Mouse (Mus musculus) hindbrain, embryonic 13.5 days (tissue): Measurements from ENCODE around the gene Ltv1. TPM values are rescaled to one million over a fixed set of nuclear protein-coding genes. Genes with fewer than 3 reads are reported as not detected.

Experiments used
- ATAC-seq: fragments of 200-750 bp; cut with Nextera tagmentation; 2 replicates; pipeline ENCODE4 v1.8.0; 2017; ENCODE audit warnings: moderate TSS enrichment; ENCODE audit not compliant: low FRiP score
- H3K27ac ChIP-seq: fragments of 300-500 bp; sonication (generic); 2 replicates; pipeline ENCODE4 v1.5.1; 2015; ENCODE audit warnings: inconsistent platforms, mild to moderate bottlenecking, moderate library complexity
- H3K27me3 ChIP-seq: fragments of 300-500 bp; sonication (generic); 2 replicates; pipeline ENCODE4 v1.6.1; 2015; ENCODE audit warnings: mild to moderate bottlenecking, inconsistent platforms
- H3K36me3 ChIP-seq: fragments of 300-500 bp; sonication (generic); 2 replicates; pipeline ENCODE4 v1.6.1; 2015; ENCODE audit warnings: mild to moderate bottlenecking, inconsistent platforms
- H3K4me1 ChIP-seq: fragments of 300-500 bp; sonication (generic); replicated peaks from 2 replicates; pipeline ENCODE4 v1.6.1; 2015; ENCODE audit warnings: inconsistent platforms
- H3K4me2 ChIP-seq: fragments of 300-500 bp; sonication (generic); 2 replicates; pipeline ENCODE4 v1.6.1; 2015; ENCODE audit warnings: inconsistent platforms, mild to moderate bottlenecking, moderate library complexity
- H3K4me3 ChIP-seq: fragments of 300-500 bp; sonication (generic); 2 replicates; pipeline ENCODE4 v1.5.1; 2015; ENCODE audit warnings: mild to moderate bottlenecking, inconsistent platforms
- H3K9ac ChIP-seq: fragments of 300-500 bp; sonication (generic); 2 replicates; pipeline ENCODE4 v1.6.1; 2015; ENCODE audit warnings: mild to moderate bottlenecking, inconsistent platforms
- H3K9me3 ChIP-seq: fragments of 300-500 bp; sonication (generic); 2 replicates; pipeline ENCODE4 v1.6.1; 2016; ENCODE audit warnings: inconsistent platforms
- WGBS: fragments of 180-500 bp; shearing (Covaris S2); methylation state at CpG from one replicate; pipeline ENCODE4 v1.1.7; 2015; 5-methylcytosine and 5-hydroxymethylcytosine counted together
- polyA plus RNA-seq: library from polyadenylated mRNA; unstranded; fragments of >200 nt; fragmentation: Nextera tagmentation; extraction: Ambion mirVana; gene quantifications from 2 replicates; pipeline ENCODE4 v1.2.1, GENCODE M21; 2015

Ltv1 gene
- polyA plus RNA-seq, 1 experiment from 2014 or later, result 36.5 TPM

GRCm38 (mm10) chr10:13184170-13184766, 8.7 kb downstream of the Ltv1 start:
- ATAC-seq, result no peak
- H3K9me3 ChIP-seq, result no peaks in the 10 kb centered on the region
- H3K4me2 ChIP-seq, result no peak overlapping the region
- H3K4me3 ChIP-seq, result no peak overlapping the region
- 95% methylated on average over 4 of the region's 4 CpGs for WGBS
- H3K27me3 ChIP-seq, result no peaks in the 10 kb centered on the region
- no peak overlapping the region for H3K9ac ChIP-seq
- peaks cover 89% of the 10 kb centered on the region for H3K36me3 ChIP-seq
- no peak overlapping the region for H3K27ac ChIP-seq
- no peaks in the 10 kb centered on the region for H3K4me1 ChIP-seq

- Histone ChIP-seq H3K9me3 (no peaks in the 10 kb centered on the region), H3K36me3 (peaks cover 87% of the 10 kb centered on the region), H3K9ac (no peak overlapping the region), H3K4me2 (no peak overlapping the region), H3K4me3 (no peak overlapping the region), H3K4me1 (no peaks in the 10 kb centered on the region), H3K27ac (no peak overlapping the region), H3K27me3 (no peaks in the 10 kb centered on the region)
- ATAC-seq, result no peak
- 90% methylated on average over 7 of the region's 7 CpGs for WGBS
Measured at GRCm38 (mm10) chr10:13180211-13180610, 12.8 kb downstream of the Ltv1 start.

GRCm38 (mm10) chr10:13177973-13178624, 14.9 kb downstream of the Ltv1 start, which contains the start of gene Zc2hc1b:
TSS of gene Zc2hc1b (minus strand) at chr10:13178023.
- no peak for ATAC-seq
- Histone ChIP-seq H3K36me3 (peaks cover 70% of the 10 kb centered on the region), H3K4me3 (no peak within 1 kb of the TSS), H3K9ac (no peak within 1 kb of the TSS), H3K9me3 (no peaks in the 10 kb centered on the region), H3K4me2 (no peak within 1 kb of the TSS), H3K27ac (no peak within 1 kb of the TSS), H3K27me3 (no peaks in the 10 kb centered on the region), H3K4me1 (peaks cover under 1% of the 10 kb centered on the region; the same call in 1 of the 2 replicates)
- 65% methylated on average over 7 of the region's 7 CpGs for WGBS

GRCm38 (mm10) chr10:13175866-13176265, 17.1 kb downstream of the Ltv1 start:
- Histone ChIP-seq H3K27me3 (no peaks in the 10 kb centered on the region), H3K4me1 (peaks cover 14% of the 10 kb centered on the region), H3K4me2 (no peak overlapping the region), H3K9ac (no peak overlapping the region), H3K4me3 (no peak overlapping the region), H3K36me3 (peaks cover 49% of the 10 kb centered on the region), H3K9me3 (no peaks in the 10 kb centered on the region), H3K27ac (no peak overlapping the region)
- no peak for ATAC-seq
- 94% methylated on average over 7 of the region's 7 CpGs for WGBS

- ATAC-seq, result no peak
- H3K4me1 ChIP-seq, result peaks cover 18% of the 10 kb centered on the region
- no peaks in the 10 kb centered on the region for H3K9me3 ChIP-seq
- H3K27me3 ChIP-seq, result no peaks in the 10 kb centered on the region
- WGBS, result 66% methylated on average over 10 of the region's 10 CpGs
- H3K4me2 ChIP-seq, result no peak overlapping the region
- peak overlapping the region; percentile 43; the same call in 1 of the 2 replicates for H3K9ac ChIP-seq
- peaks cover 19% of the 10 kb centered on the region for H3K36me3 ChIP-seq
- no peak overlapping the region for H3K4me3 ChIP-seq
- H3K27ac ChIP-seq, result no peak overlapping the region
Measured at GRCm38 (mm10) chr10:13172798-13173221, 20.2 kb downstream of the Ltv1 start.

- H3K27me3 ChIP-seq, result no peaks in the 10 kb centered on the region
- ATAC-seq, result 0 out of 2 replicates have a peak, but pooled peaks have one; percentile 13
- no peak overlapping the region for H3K27ac ChIP-seq
- no peak overlapping the region for H3K4me2 ChIP-seq
- no peak overlapping the region for H3K4me3 ChIP-seq
- no peak overlapping the region for H3K9ac ChIP-seq
- peaks cover 6% of the 10 kb centered on the region for H3K36me3 ChIP-seq
- 72% methylated on average over 2 of the region's 2 CpGs for WGBS
- H3K9me3 ChIP-seq, result no peaks in the 10 kb centered on the region
- H3K4me1 ChIP-seq, result peaks cover 18% of the 10 kb centered on the region
Measured at GRCm38 (mm10) chr10:13171461-13171860, 21.5 kb downstream of the Ltv1 start.

GRCm38 (mm10) chr10:13170739-13171448, 22.1 kb downstream of the Ltv1 start:
- Histone ChIP-seq H3K9ac (no peak overlapping the region), H3K9me3 (no peaks in the 10 kb centered on the region), H3K4me2 (no peak overlapping the region), H3K36me3 (0 out of 2 replicates have a peak, but pooled peaks cover under 1% of the 10 kb centered on the region), H3K27me3 (no peaks in the 10 kb centered on the region), H3K27ac (no peak overlapping the region), H3K4me1 (peaks cover 18% of the 10 kb centered on the region), H3K4me3 (no peak overlapping the region)
- WGBS, result 42% methylated on average over 12 of the region's 12 CpGs
- peak; percentile 85 for ATAC-seq

- ATAC-seq, result no peak
- WGBS, result 91% methylated on average over 5 of the region's 5 CpGs
Measured at GRCm38 (mm10) chr10:13168461-13168860, 24.5 kb downstream of the Ltv1 start.

GRCm38 (mm10) chr10:13162031-13162430, 30.9 kb downstream of the Ltv1 start:
- no peak for ATAC-seq
- no peak overlapping the region for H3K9ac ChIP-seq
- no peak overlapping the region for H3K27ac ChIP-seq
- 87% methylated on average over 4 of the region's 4 CpGs for WGBS
- H3K36me3 ChIP-seq, result no peaks in the 10 kb centered on the region
- H3K4me3 ChIP-seq, result no peak overlapping the region
- no peaks in the 10 kb centered on the region for H3K27me3 ChIP-seq
- 0 out of 2 replicates have a peak, but pooled peaks cover 7% of the 10 kb centered on the region for H3K9me3 ChIP-seq
- H3K4me2 ChIP-seq, result no peak overlapping the region
- H3K4me1 ChIP-seq, result no peaks in the 10 kb centered on the region

More at GRCm38 (mm10) chr10:13168461-13168860, 24.5 kb downstream of the Ltv1 start:
- H3K4me3 ChIP-seq, result no peak overlapping the region
- no peaks in the 10 kb centered on the region for H3K27me3 ChIP-seq
- H3K4me2 ChIP-seq, result no peak overlapping the region
- H3K9me3 ChIP-seq, result 0 out of 2 replicates have a peak, but pooled peaks cover 7% of the 10 kb centered on the region
- no peaks in the 10 kb centered on the region for H3K36me3 ChIP-seq
- no peak overlapping the region for H3K27ac ChIP-seq
- H3K4me1 ChIP-seq, result peaks cover 18% of the 10 kb centered on the region
- H3K9ac ChIP-seq, result no peak overlapping the region

GRCm38 (mm10) chr10:13160913-13161312, 32.1 kb downstream of the Ltv1 start:
- no peaks in the 10 kb centered on the region for H3K27me3 ChIP-seq
- no peak overlapping the region for H3K4me3 ChIP-seq
- H3K27ac ChIP-seq, result no peak overlapping the region
- H3K9ac ChIP-seq, result no peak overlapping the region
- no peaks in the 10 kb centered on the region for H3K4me1 ChIP-seq
- no peaks in the 10 kb centered on the region for H3K36me3 ChIP-seq
- 94% methylated on average over 4 of the region's 4 CpGs for WGBS
- 0 out of 2 replicates have a peak, but pooled peaks cover 7% of the 10 kb centered on the region for H3K9me3 ChIP-seq
- H3K4me2 ChIP-seq, result no peak overlapping the region
- no peak for ATAC-seq

GRCm38 (mm10) chr10:13155377-13155776, 37.6 kb downstream of the Ltv1 start:
- WGBS, result 80% methylated on average over 5 of the region's 5 CpGs
- H3K27me3 ChIP-seq, result no peaks in the 10 kb centered on the region
- no peaks in the 10 kb centered on the region for H3K36me3 ChIP-seq
- no peak for ATAC-seq
- H3K4me2 ChIP-seq, result no peak overlapping the region
- H3K9ac ChIP-seq, result no peak overlapping the region
- no peak overlapping the region for H3K4me3 ChIP-seq
- no peaks in the 10 kb centered on the region; the same call in 1 of the 2 replicates for H3K4me1 ChIP-seq
- no peaks in the 10 kb centered on the region for H3K9me3 ChIP-seq
- no peak overlapping the region for H3K27ac ChIP-seq

- Histone ChIP-seq H3K9ac (no peak overlapping the region), H3K27me3 (no peaks in the 10 kb centered on the region), H3K4me1 (no peaks in the 10 kb centered on the region; the same call in 1 of the 2 replicates), H3K4me3 (no peak overlapping the region), H3K9me3 (no peaks in the 10 kb centered on the region), H3K36me3 (no peaks in the 10 kb centered on the region), H3K4me2 (no peak overlapping the region), H3K27ac (no peak overlapping the region)
- WGBS, result 83% methylated on average over 4 of the region's 4 CpGs
- ATAC-seq, result no peak
Measured at GRCm38 (mm10) chr10:13152811-13153364, 40.1 kb downstream of the Ltv1 start.
